19 mouse cellular contexts compared by ENCODE assay signal in the genomic region with DNA sequence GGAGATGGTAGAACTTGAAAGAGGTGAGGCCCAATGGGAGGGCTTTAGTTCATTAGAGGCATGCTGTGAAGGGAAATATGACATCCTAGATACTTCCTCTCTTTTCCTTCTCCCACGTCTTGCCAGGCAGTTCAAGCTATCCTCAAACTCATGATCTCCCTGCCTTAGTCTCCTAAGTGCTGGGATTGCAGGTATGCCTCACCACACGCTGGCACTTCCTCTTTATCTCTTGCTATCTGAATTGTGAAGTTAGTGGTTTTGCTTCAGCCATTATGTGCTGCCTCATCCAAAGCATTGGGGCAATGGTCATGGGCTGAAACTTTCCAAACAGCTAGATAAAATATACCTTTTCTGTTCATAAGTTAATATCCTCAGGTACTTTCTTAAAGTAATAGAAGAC. TPM values are rescaled to one million over a fixed set of nuclear protein-coding genes. Genes with fewer than 3 reads are reported as not detected.
"Had no signal": no experiment of that assay in that cellular context is flagged by ENCODE, and none has a peak within 500 bp of the region (broad histone marks: within the 10 kb centered on the region; RNA-seq: fewer than 3 reads in every experiment).

No protein-coding gene starts in this region.

- H3K9ac ChIP-seq: liver, postnatal 0 days; lung, embryonic 15.5 days; midbrain, embryonic 13.5 days; midbrain, embryonic 15.5 days; neural tube, embryonic 12.5 days; stomach, embryonic 15.5 days had no signal

- H3K9me3 ChIP-seq: lung, embryonic 15.5 days; megakaryocyte, embryonic 14.5 days; midbrain, embryonic 13.5 days; midbrain, embryonic 15.5 days; neural tube, embryonic 12.5 days; stomach, embryonic 15.5 days had no signal

- H3K4me1 ChIP-seq: lung, embryonic 15.5 days; megakaryocyte, embryonic 14.5 days; midbrain, embryonic 13.5 days; midbrain, embryonic 15.5 days; neural tube, embryonic 12.5 days; stomach, embryonic 15.5 days had no signal

- H3K4me3 ChIP-seq: lung, embryonic 15.5 days; megakaryocyte, embryonic 14.5 days; midbrain, embryonic 13.5 days; midbrain, embryonic 15.5 days; neural tube, embryonic 12.5 days; stomach, embryonic 15.5 days had no signal

- H3K27ac ChIP-seq: lung, embryonic 15.5 days; macrophage; midbrain, embryonic 13.5 days; midbrain, embryonic 15.5 days; neural tube, embryonic 12.5 days; stomach, embryonic 15.5 days; stomach, postnatal 0 days had no signal

- H3K36me3 ChIP-seq: lung, embryonic 15.5 days; midbrain, embryonic 13.5 days; midbrain, embryonic 15.5 days; neural tube, embryonic 12.5 days; stomach, embryonic 15.5 days had no signal

- DNase-seq: liver, postnatal 0 days; lung, adult 2 months; lung, postnatal 14 days; lung, postnatal 36 days; right cerebral cortex, postnatal 14 days; thymus, adult 2 months; thymus, postnatal 25 days; thymus, postnatal 4 days had no signal

- ATAC-seq: liver, postnatal 0 days; lung, postnatal 0 days; midbrain, embryonic 13.5 days; midbrain, embryonic 15.5 days had no signal

- H3K27me3 ChIP-seq: lung, embryonic 15.5 days; midbrain, embryonic 13.5 days; midbrain, embryonic 15.5 days; neural tube, embryonic 12.5 days; stomach, embryonic 15.5 days had no signal

RNA-seq across cellular contexts. Expression of gene Mfsd6l, which starts 46.8 kb away (rescaled TPM):
- polyA plus RNA-seq: macrophage; midbrain, embryonic 11.5 days; midbrain, embryonic 13.5 days; midbrain, embryonic 15.5 days; neural tube, embryonic 12.5 days; neural tube, embryonic 14.5 days had no signal
